Mouse (Mus musculus): ENCODE measurements around the gene Pigh. TPM values are rescaled to one million over a fixed set of nuclear protein-coding genes. Genes with fewer than 3 reads are reported as not detected.
A peak's percentile ranks its signal among the peaks of the same experiment; 100 is the strongest.

The Pigh gene
- 5.2 and 5.7 TPM in 2 replicates for polyA plus RNA-seq (2015; fragmentation: Nextera tagmentation; extraction: Ambion mirVana)

DNA sequence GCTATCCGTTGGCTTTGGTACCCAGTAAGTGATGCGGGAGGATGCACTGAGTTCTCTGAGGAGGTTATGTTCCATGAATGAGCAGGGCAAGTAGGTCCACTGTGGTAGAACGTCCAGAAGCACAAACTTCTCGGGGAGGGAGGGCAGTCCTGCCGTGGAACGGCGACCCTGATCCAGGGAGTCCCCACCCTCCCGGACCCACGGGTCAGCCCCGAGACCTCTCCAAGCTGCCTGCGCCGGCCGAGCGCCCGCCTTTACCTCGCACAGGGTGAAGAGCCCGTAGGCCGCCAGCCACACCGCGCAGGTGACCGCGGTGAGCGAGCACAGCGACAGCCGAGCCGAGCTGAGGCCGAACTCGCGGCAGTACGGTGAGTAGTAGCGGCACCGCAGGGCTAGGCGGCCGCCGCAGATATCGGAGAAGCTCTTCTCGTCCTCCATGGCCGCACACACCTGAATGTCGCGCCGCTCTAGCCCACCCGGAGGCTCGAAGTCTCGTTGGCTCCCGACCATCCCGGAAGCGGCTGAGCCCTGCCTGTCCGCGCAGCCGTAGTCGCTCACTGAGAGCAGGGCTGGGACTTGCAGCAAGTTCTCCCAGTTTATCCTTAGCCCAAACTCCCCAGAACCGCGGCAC lies at the start of gene Pigh:
Pigh (minus strand) TSS at position 470 of the 631 bp plus-strand sequence.
- peak; percentile 96 for ATAC-seq (ENCODE audit: insufficient read depth)
- Histone ChIP-seq H3K36me3 (replicated peaks) (0 out of 2 replicates have a peak, but pooled peaks cover under 1% of the 10 kb centered on the region), H3K4me3 (replicated peaks) (peak within 1 kb of the TSS; percentile 84), H3K9ac (peak within 1 kb of the TSS; percentile 75), H3K4me2 (peak within 1 kb of the TSS; percentile 81), H3K4me1 (replicated peaks) (peaks cover 10% of the 10 kb centered on the region), H3K9me3 (replicated peaks) (no peaks in the 10 kb centered on the region), H3K27ac (replicated peaks) (no peak within 1 kb of the TSS; the same call in 1 of the 2 replicates), H3K27me3 (no peaks in the 10 kb centered on the region)
- under 1% methylated on average over 53 of the region's 53 CpGs for WGBS (ENCODE audit: insufficient replicate concordance)

DNA sequence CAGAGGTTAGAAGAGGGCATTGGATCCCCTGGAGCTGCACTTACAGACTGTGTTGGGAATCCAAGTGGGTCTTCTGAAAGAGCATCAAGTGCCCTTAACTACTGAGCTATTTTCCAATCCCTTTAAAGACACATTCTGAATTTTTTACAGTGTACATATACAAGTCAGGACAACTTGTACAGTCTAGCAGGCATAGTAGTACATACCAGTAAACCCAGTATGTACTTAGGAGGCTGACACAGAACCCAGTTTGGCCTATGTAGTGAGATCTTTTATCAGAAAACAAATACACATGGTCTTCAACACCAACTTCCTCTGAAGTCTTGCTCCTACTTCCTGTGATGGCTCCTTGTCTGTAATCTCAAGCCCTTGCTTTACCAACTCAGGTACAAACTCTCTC lies 49.5 kb upstream of the Pigh start:
- H3K4me1 ChIP-seq (replicated peaks), result no peaks in the 10 kb centered on the region
- H3K9me3 ChIP-seq (replicated peaks), result no peaks in the 10 kb centered on the region
- peaks cover 16% of the 10 kb centered on the region for H3K27me3 ChIP-seq
- H3K36me3 ChIP-seq (replicated peaks), result no peaks in the 10 kb centered on the region
- H3K4me3 ChIP-seq (replicated peaks), result no peak overlapping the region
- H3K9ac ChIP-seq, result no peak overlapping the region
- no peak overlapping the region for H3K4me2 ChIP-seq
- H3K27ac ChIP-seq (replicated peaks), result no peak overlapping the region
- ATAC-seq (ENCODE audit: insufficient read depth), result no peak

DNA sequence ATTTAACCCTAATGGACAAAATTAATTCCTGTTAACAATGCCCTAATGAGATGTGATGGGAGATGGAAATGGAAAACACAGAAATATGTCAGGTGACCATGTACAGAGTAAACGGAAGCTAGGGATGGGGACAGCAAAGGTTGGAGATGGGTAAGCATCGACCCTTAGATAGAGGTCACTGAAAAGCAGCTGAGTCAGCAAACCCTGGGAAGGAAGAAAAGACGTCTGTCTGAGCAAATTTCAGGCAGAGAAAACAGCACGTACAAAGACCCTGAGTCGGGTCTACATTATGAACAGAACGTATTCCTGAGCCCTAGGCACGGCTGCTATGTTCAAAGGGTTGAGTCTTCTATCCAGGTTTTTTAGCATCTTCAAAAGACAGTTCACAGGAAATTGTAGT lies 47.5 kb upstream of the Pigh start:
- no peak for ATAC-seq (ENCODE audit: insufficient read depth)
- Histone ChIP-seq H3K4me1 (replicated peaks) (no peaks in the 10 kb centered on the region), H3K4me3 (replicated peaks) (no peak overlapping the region), H3K27me3 (peaks cover 37% of the 10 kb centered on the region), H3K9ac (no peak overlapping the region), H3K36me3 (replicated peaks) (no peaks in the 10 kb centered on the region), H3K27ac (replicated peaks) (no peak overlapping the region), H3K9me3 (replicated peaks) (no peaks in the 10 kb centered on the region), H3K4me2 (no peak overlapping the region)
- WGBS (ENCODE audit: insufficient replicate concordance), result 64% methylated on average over 7 of the region's 7 CpGs

DNA sequence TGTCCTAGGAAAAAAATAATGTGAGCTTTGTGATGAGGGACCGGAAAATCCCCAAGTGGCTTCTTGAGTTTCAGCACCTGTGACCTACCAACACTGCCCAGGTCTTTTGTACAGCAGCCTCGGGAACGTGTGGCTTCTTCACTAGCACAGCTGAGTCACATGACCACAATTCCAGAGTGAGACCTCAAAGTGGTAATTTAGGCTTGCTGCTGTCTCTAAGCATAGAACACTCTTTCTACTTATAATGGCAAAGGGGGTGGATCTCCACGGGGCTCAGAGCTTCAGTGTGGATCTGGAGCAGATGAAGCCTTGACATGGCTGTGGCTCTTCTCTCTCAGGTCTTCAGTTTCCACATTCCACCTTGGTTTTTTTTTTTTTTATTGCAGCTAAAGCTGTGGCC lies 45.7 kb upstream of the Pigh start:
- Histone ChIP-seq H3K36me3 (replicated peaks) (no peaks in the 10 kb centered on the region), H3K27ac (replicated peaks) (no peak overlapping the region), H3K4me2 (no peak overlapping the region), H3K9ac (no peak overlapping the region), H3K27me3 (peaks cover 55% of the 10 kb centered on the region), H3K9me3 (replicated peaks) (no peaks in the 10 kb centered on the region), H3K4me1 (replicated peaks) (peaks cover 10% of the 10 kb centered on the region), H3K4me3 (replicated peaks) (no peak overlapping the region)
- 36% methylated on average over 4 of the region's 4 CpGs for WGBS (ENCODE audit: insufficient replicate concordance)
- ATAC-seq (ENCODE audit: insufficient read depth), result no peak

DNA sequence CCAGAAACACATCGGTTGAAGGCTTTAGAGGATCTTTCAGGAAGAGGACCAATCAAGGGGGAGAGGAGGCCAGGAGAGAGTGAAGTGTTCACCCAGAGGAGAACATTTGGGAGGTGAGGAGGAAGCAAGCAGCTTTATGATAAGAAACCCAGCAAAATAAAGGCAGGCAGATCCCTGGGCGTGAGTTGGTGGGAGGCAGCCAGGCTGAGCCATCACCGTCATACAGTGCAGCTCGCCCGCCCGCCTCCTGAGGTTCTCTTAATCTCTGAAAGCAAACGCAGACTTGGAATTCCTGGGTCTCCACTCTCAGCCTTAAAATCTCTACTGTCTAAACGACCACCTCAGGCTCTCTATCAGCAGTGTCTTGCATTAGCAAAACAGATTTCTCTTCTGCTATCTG lies 45.2 kb upstream of the Pigh start:
- H3K27me3 ChIP-seq, result peaks cover 59% of the 10 kb centered on the region
- peaks cover 10% of the 10 kb centered on the region for H3K4me1 ChIP-seq (replicated peaks)
- ATAC-seq (ENCODE audit: insufficient read depth), result no peak

DNA sequence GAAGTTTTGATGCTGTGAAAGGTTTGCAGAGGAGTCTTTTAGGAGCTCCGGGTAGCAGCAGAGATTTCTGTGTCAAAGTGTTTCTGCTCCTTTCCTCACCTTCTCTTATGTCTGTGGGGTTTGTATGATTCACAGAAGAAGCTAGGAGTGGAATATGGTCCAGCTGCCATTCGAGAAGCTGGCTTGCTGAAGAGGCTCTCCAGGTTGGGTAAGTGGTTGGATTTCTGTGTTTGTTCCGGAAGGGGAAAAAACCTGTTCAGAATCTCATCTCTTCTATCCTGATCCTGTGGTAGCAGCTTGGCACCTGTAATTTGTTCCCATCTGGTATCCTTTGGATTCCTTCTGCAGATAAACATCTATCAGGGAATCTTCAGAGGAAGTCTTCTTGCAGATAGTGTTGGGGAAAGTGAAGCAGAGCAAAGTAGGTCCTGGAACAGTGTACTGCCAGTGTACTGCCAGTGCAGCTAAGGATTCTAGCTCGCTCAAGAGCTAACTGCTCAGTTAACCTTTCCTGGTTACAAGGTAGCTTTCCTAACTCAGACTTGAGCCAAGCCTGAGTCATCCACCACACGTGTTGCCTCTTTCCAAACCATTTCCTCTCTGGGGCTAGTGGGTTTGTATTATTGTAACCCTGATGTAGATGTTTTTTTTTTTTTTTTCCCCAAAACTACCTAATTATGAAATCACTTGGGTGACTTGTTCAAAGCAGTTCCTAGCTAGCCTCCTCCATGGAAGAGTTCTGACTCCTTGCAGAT lies 42.4 kb upstream of the Pigh start:
- no peak overlapping the region for H3K4me2 ChIP-seq

More for the DNA sequence above, 45.2 kb upstream of the Pigh start:
- H3K36me3 ChIP-seq (replicated peaks), result no peaks in the 10 kb centered on the region
- H3K9me3 ChIP-seq (replicated peaks), result no peaks in the 10 kb centered on the region
- no peak overlapping the region for H3K9ac ChIP-seq
- 26% methylated on average over 8 of the region's 8 CpGs for WGBS (ENCODE audit: insufficient replicate concordance)
- no peak overlapping the region for H3K4me3 ChIP-seq (replicated peaks)
- no peak overlapping the region for H3K27ac ChIP-seq (replicated peaks)
- H3K4me2 ChIP-seq, result no peak overlapping the region

DNA sequence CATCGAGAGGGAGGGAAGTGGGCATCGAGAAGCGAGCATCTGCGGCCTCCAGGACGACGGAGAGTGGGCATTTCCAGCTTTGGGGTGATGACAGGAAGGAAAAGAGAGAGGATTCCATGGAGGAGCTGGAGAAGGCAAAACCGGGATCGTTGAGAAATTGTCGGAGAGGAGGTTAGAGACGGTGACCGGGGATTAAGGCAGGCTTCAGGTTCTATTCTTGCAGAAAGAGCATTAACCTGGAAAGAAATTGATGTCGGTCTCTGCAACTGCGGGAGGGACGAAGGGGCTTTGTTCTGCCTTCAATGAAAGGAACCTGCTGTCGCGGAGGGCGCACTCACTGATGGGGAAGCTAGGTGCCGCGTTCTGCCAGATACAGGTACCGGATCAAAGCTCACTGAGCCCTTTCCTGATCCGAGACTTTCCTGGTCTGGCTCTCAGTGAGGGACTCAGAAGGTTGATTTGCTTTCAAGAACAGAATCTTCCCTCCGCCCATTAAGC lies 41.8 kb upstream of the Pigh start:
- Histone ChIP-seq H3K27me3 (peaks cover 63% of the 10 kb centered on the region), H3K4me2 (peak overlapping the region; percentile 61), H3K9ac (no peak overlapping the region), H3K27ac (replicated peaks) (no peak overlapping the region), H3K4me3 (replicated peaks) (peak overlapping the region; percentile 30; the same call in 1 of the 2 replicates), H3K9me3 (replicated peaks) (no peaks in the 10 kb centered on the region), H3K4me1 (replicated peaks) (peaks cover 10% of the 10 kb centered on the region), H3K36me3 (replicated peaks) (no peaks in the 10 kb centered on the region)
- WGBS (ENCODE audit: insufficient replicate concordance), result 1% methylated on average over 22 of the region's 22 CpGs
- no peak for ATAC-seq (ENCODE audit: insufficient read depth)

More for the DNA sequence above, 42.4 kb upstream of the Pigh start:
- peaks cover 10% of the 10 kb centered on the region for H3K4me1 ChIP-seq (replicated peaks)
- WGBS (ENCODE audit: insufficient replicate concordance), result 18% methylated on average over 5 of the region's 5 CpGs
- no peaks in the 10 kb centered on the region for H3K36me3 ChIP-seq (replicated peaks)
- no peak for ATAC-seq (ENCODE audit: insufficient read depth)
- H3K27ac ChIP-seq (replicated peaks), result no peak overlapping the region
- H3K9ac ChIP-seq, result no peak overlapping the region
- H3K9me3 ChIP-seq (replicated peaks), result no peaks in the 10 kb centered on the region
- peaks cover 63% of the 10 kb centered on the region for H3K27me3 ChIP-seq
- H3K4me3 ChIP-seq (replicated peaks), result no peak overlapping the region

DNA sequence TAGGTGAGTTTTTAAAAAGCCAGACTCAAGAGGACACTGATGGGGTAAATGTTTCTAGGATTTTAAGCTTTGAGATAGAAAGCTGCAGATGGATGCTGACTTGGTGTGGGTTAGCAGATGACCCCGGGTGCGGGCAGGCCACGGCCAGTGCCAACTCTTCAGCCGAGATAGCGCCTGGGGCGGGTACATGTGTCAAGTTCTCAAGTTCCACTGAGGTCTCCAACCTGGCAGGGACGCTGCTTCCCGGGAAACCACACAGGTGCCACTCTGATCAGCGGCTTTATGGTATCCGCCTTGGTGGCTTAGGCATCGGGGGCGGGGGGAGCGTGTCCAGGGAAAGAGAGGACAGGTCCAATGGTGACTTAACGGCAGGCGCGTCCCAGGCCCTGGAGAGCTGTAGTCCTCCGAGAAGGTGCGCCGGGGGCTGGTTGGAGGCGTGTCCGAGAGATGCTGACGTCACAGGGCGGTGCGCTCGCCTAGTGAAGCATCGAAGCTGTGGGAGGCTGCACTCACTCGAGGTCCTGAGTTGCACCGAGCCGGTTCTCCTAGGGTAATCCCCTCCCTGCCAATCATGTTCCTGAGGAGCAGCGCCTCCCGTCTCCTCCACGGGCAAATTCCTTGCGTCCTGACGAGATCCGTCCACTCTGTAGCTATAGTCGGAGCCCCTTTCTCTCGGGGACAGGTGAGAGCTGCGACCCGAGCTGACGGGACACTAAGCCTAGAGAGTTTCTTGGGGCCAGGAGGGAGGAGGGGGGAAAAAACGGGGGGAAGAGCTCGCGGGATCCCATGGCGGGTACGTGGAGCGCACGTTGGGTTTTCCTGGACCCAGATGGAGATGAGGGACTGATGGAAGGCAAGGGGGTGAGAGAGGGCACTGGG lies 41.1 kb upstream of the Pigh start, which contains the start of gene Arg2:
Arg2 (plus strand) TSS at position 479 of the 879 bp plus-strand sequence.
- Histone ChIP-seq H3K27me3 (peaks cover 62% of the 10 kb centered on the region), H3K36me3 (replicated peaks) (no peaks in the 10 kb centered on the region), H3K9ac (no peak within 1 kb of the TSS), H3K4me2 (peak within 1 kb of the TSS; percentile 61), H3K4me3 (replicated peaks) (peak within 1 kb of the TSS; percentile 30), H3K9me3 (replicated peaks) (no peaks in the 10 kb centered on the region), H3K4me1 (replicated peaks) (peaks cover 10% of the 10 kb centered on the region), H3K27ac (replicated peaks) (no peak within 1 kb of the TSS)
- ATAC-seq (ENCODE audit: insufficient read depth), result no peak
- WGBS (ENCODE audit: insufficient replicate concordance), result under 1% methylated on average over 47 of the region's 47 CpGs

DNA sequence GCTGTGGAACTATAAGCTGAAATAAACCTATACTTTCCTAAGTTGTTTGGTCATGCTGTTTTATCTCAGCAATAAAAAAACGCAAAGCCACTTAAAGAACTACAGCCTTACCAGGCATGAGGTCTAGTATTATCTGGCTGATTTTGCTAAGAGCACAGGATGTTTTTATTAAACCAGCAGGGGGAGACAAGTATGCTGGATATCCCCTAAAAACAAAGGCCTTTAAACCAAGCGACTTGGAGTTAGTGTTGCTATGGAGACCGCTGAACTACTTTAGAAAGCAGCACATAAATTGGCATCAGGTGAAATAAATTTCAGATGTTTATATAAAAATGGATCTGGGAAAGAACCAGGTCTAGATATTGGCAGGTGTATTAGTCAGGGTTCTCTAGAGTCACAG lies 33.4 kb upstream of the Pigh start:
- Histone ChIP-seq H3K9ac (no peak overlapping the region), H3K27ac (replicated peaks) (no peak overlapping the region), H3K4me1 (replicated peaks) (no peaks in the 10 kb centered on the region), H3K4me3 (replicated peaks) (no peak overlapping the region), H3K4me2 (no peak overlapping the region), H3K9me3 (replicated peaks) (no peaks in the 10 kb centered on the region), H3K36me3 (replicated peaks) (no peaks in the 10 kb centered on the region), H3K27me3 (no peaks in the 10 kb centered on the region)
- 30% methylated on average over 3 of the region's 3 CpGs for WGBS (ENCODE audit: insufficient replicate concordance)
- no peak for ATAC-seq (ENCODE audit: insufficient read depth)

DNA sequence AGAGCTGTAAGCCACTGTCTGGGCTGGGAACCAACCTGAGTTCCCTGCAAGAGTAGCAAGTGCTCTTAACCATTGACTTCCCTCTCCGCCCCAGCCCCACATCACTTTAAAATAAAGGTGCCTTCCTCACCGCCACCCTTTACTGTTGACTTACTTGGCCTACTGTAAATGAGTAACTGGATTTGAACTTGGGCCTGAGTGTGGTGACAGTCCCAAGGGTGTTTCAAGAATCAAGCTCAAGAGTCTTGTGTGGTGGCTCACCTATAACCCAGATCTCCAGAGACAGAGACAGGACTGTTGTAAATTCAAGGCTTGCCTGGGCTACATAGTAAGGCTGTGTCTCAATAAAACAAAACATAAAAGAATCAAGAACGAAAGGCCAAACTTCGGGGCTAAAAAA lies 29.5 kb upstream of the Pigh start:
- no peak overlapping the region for H3K4me2 ChIP-seq
- H3K27ac ChIP-seq (replicated peaks), result no peak overlapping the region
- no peak overlapping the region for H3K4me3 ChIP-seq (replicated peaks)
- no peak for ATAC-seq (ENCODE audit: insufficient read depth)
- H3K9me3 ChIP-seq (replicated peaks), result no peaks in the 10 kb centered on the region
- no peak overlapping the region for H3K9ac ChIP-seq
- 62% methylated on average over 4 of the region's 4 CpGs for WGBS (ENCODE audit: insufficient replicate concordance)
- H3K36me3 ChIP-seq (replicated peaks), result no peaks in the 10 kb centered on the region
- no peaks in the 10 kb centered on the region for H3K4me1 ChIP-seq (replicated peaks)
- H3K27me3 ChIP-seq, result no peaks in the 10 kb centered on the region

DNA sequence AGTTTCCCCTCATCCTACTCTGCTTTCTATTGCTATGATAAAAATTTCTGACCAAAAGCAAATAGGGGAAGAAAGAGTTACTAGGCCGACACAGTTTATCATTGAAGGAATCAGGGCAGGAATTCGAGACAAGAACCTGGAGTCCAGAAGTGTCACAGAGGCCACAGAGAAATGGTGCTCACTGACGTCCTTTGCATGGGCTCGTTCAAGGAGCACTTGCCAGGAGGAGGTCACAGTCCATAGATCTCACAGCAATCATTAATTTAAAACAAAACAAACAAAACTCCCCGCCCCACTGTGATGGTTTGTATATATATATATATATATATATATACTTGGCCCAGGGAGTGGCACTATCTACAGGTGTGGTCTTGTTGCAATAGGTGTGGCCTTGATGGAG lies 15.9 kb upstream of the Pigh start:
- no peak for ATAC-seq (ENCODE audit: insufficient read depth)
- H3K9ac ChIP-seq, result no peak overlapping the region
- H3K36me3 ChIP-seq (replicated peaks), result no peaks in the 10 kb centered on the region
- H3K4me2 ChIP-seq, result no peak overlapping the region
- WGBS (ENCODE audit: insufficient replicate concordance), result 58% methylated on average over 5 of the region's 5 CpGs
- no peak overlapping the region for H3K4me3 ChIP-seq (replicated peaks)
- no peaks in the 10 kb centered on the region for H3K4me1 ChIP-seq (replicated peaks)
- no peaks in the 10 kb centered on the region for H3K9me3 ChIP-seq (replicated peaks)
- H3K27me3 ChIP-seq, result peaks cover 5% of the 10 kb centered on the region
- H3K27ac ChIP-seq (replicated peaks), result no peak overlapping the region

All from liver, embryonic 15.5 days (tissue).